Mouse (Mus musculus) limb, embryonic 10.5 days (tissue): ENCODE measurements at regions not wholly inside any gene's neighbourhood (a gene's known extent, or its start where the extent isn't known, plus 50 kb on each side); places are given as distances from the start of the nearest gene placed in this dataset.

Experiments
- DNase-seq: peaks from one replicate; pipeline ENCODE4 v3.0.0-alpha.2; 2017; ENCODE audit warnings: low spot score
- H3K27ac ChIP-seq: fragments of 300-500 bp; sonication (generic); 2 replicates; pipeline ENCODE4 v1.5.1; 2016; ENCODE audit warnings: mild to moderate bottlenecking
- H3K27me3 ChIP-seq: fragments of 300-500 bp; sonication (generic); 2 replicates; pipeline ENCODE4 v1.6.1; 2016; ENCODE audit warnings: low read depth, mild to moderate bottlenecking; ENCODE audit not compliant: poor library complexity, severe bottlenecking
- H3K36me3 ChIP-seq: fragments of 300-500 bp; sonication (generic); 2 replicates; pipeline ENCODE4 v1.6.1; 2016; ENCODE audit warnings: mild to moderate bottlenecking, moderate library complexity
- H3K4me1 ChIP-seq: fragments of 300-500 bp; sonication (generic); 2 replicates; pipeline ENCODE4 v1.6.1; 2016
- H3K4me3 ChIP-seq: fragments of 300-500 bp; sonication (generic); 2 replicates; pipeline ENCODE4 v1.5.1; 2016; ENCODE audit warnings: mild to moderate bottlenecking, moderate library complexity
- H3K9me3 ChIP-seq: fragments of 300-500 bp; sonication (generic); replicated peaks from 2 replicates; pipeline ENCODE4 v1.6.1; 2016; ENCODE audit warnings: mild to moderate bottlenecking
- WGBS: fragments of 180-500 bp; shearing (Covaris S2); methylation state at CpG from one replicate; pipeline ENCODE4 v1.1.7; 2016; 5-methylcytosine and 5-hydroxymethylcytosine counted together

- no peak overlapping the region for H3K27ac ChIP-seq
Observed at GRCm38 (mm10) chr8:126239684-126240083, 58.7 kb upstream of the Slc35f3 start.

GRCm38 (mm10) chr8:126244321-126244720 is 54.0 kb upstream of the Slc35f3 start:
- WGBS = 59% methylated on average over 4 of the region's 4 CpGs
- Histone ChIP-seq H3K36me3 (no peaks in the 10 kb centered on the region), H3K9me3 (no peaks in the 10 kb centered on the region), H3K4me3 (no peak overlapping the region), H3K27ac (no peak overlapping the region), H3K27me3 (no peaks in the 10 kb centered on the region), H3K4me1 (no peaks in the 10 kb centered on the region)
- DNase-seq = no peak

More at GRCm38 (mm10) chr8:126239684-126240083, 58.7 kb upstream of the Slc35f3 start:
- Histone ChIP-seq H3K27me3 (no peaks in the 10 kb centered on the region), H3K36me3 (no peaks in the 10 kb centered on the region), H3K4me1 (no peaks in the 10 kb centered on the region), H3K4me3 (no peak overlapping the region), H3K9me3 (no peaks in the 10 kb centered on the region)
- DNase-seq = no peak
